Mouse (Mus musculus) cerebellum, adult 9-10 months (tissue): ENCODE data around the gene Fam184a.

ENCODE experiments used
- DNase-seq: peaks from one replicate; pipeline ENCODE4 v3.0.0; 2022

The Fam184a gene

DNA sequence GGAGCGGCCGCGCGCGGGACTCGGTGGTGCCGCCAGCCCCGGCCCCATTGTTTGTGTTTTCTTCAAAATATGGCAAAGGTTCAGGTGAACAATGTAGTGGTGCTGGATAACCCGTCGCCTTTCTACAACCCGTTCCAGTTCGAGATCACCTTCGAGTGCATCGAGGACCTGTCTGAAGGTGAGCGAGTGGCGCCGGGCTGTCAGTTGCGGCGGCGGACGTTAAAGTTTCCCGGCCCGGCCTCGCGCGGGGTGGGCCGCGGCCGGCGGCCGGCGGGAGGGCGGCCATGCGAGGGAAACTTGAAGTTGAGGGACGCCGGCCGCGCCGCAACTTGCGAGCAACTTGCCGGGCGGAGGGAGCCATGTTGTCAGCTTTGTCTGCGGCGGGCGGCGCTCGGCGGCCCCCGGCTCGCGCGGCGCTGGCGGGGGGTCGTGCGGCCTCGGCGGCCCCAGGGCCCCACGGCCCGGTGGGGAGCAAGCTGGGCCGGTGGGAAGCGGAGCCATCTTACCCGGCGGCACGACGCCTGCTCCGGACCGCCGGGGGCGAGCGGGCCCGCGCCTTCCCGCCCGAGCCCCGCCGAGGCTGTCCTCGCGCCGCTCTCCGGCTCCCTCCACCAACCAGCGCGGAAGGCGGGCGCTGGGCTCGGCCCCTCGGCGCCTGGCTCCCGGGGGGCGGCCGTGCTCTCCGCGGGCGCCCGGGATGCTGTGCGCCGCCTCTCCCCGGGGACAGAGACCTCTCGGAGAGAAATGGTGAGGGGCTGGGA lies 153.6 kb downstream of the Fam184a start:
- DNase-seq: no peak

DNA sequence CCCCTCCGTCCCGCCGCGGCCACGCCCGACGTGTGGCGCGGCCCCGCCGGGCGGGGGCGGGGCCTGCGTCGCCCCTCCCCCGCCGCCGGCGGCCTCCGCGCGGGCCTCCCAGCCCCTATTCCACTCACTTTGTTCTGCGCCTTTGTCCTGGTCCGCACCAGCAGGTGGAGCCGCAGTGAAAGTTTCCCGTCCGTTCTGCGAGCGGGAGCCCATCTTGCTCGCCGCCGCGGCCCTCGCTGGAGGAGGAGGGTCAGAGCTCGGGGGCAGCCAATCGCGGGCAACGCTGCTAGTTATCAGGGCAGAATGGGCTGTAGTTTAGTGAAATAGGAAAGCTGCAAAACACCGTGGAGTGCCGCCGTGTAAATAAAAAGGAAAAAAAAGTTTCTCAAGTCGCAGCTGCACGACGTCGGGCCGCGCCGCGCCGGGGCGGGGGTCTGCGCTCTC lies 154.2 kb downstream of the Fam184a start, which contains the start of gene Asf1a:
TSS of gene Asf1a (plus strand) at position 81 of the 444 bp plus-strand sequence.
- peak; percentile 97 for DNase-seq

DNA sequence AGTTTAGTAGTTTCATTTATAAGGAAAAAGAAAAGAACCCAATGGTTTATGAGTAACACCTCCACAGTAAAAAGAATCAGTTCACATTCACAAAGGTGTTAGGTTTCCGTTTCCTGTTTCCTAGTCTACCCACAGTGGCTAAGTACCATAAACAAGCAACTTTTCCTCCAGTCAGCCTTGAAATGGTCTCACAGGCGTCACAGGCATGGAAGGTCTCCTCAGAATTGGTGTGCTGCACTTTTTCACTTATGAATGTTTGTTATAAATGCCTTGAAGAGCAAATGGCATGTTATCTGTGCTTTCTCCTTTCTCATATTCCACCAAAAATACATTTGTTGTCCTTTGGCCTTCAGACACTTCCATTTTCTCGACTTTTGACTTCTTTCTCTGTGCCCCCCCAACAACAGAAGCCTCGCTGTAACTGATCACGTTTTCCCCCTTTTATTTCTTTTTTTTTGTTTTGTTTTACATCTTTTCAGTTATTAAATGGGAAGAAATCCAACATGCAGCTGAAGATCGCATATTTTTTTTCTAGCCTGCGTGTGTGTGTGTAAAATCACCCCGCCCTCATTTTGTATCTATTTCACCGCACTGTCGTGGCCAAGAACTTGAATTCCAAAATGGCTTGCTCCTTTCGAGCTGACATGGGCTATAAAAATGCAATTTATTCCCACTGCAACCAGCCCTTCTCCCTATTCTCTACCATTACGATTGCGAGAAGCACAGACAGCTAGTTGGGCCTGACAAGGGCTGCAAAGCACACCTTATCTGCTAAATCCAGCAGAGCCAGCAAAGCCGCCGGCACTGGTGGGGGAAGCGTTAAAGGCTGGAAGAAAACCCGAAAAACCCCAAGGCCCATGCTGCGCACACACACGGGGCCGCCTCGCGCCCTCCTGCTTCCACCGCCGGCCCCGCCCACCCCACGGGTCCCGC lies 154.9 kb downstream of the Fam184a start:
- DNase-seq: peak; percentile 88

DNA sequence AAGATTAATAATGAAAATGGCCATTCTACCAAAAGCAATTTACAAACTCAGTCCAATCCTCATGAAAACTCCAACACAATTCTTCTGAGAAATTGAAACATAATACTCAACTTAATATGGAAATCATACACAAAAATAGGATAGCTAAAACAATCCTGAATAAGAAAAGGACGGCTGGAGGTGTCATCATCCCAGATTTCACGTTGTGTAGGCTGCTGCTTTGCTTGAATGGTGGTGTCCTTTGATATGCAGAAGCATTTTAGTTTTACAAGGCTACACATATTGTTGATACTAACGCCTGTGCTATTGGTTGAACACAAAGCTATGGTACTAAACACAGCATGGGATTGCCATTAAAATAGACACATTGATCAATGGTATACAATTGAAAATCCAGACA lies 165.1 kb downstream of the Fam184a start:
- no peak for DNase-seq
